Mouse (Mus musculus) spleen, postnatal 36 days (tissue): ENCODE results near the gene Aqp5.

Experiments used
- DNase-seq, 2 experiments: peaks; one replicate each; pipeline ENCODE4 v3.0.0; 2022; ENCODE audit warnings: low spot score in 2 of 2, mixed read lengths in 1 of 2

Aqp5 gene

DNA sequence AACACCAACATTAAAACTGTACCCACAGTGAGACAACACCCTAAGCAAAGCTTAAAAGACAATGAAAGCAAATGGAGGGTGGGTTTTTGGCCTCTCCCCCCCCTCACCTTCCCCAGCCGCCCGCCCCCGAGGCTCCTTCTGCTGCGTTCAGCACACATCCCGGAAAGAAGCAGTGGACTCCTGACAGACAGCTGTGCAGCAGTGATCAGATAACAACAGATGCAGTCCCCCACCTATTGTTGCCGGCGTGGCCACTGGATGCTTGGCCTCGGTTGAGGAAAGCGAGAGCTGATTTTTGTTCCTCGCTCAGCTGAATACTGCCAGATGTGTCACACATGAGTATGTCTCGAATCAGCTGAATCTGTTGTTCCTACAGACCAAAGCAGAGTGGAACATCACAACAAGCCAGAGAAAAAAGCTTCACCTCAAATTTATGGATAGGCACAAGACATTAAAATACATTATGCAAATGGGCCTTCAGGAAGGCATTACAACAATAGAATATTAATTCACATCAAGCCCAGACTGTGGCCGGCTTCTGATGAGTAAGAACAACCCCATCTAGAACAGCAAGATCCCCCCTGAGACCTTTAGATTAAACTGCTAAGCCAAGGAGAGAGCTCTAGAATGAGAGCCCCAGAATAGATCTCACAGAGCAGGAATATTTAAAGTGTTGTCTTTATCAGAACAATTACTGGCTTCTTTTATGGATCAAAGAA, 47.0 kb downstream of the Aqp5 start:
- DNase-seq, result no peak

DNA sequence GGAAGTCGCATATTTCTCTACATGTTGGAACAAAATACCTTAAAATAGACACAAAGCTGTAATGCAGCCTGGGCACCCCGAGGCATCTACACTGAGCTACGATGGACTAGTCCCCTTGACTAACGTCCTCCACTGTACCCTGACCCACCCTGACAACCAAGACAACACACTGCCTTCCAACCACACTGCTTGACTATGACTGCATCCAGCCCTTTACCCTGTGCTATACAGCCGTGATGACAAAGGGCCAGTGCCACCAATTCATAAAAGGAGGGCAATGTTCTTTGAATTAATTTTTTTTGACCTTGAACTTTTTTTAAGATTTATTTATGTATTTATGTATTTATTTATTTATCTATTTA, 47.5 kb downstream of the Aqp5 start:
- no peak for DNase-seq

DNA sequence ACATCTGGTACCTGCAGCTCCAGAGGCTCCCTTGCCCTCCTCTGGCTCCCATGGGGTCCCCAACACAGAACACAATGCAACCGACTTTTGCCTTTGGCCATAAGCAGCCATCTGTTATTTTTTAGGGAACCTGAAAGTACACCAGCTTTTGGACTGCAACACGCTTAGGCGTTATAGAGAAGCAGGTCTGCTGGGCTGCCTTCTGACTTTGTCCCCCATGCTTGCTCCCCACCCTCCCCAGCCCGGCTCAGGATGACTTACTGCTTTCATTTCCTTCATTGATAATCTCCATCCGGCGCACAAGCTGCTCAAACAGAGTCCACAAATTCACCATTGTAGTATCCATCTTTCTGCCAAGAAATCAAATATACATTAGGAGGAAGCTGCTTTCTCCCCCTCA, 52.0 kb downstream of the Aqp5 start:
- DNase-seq, result no peak

DNA sequence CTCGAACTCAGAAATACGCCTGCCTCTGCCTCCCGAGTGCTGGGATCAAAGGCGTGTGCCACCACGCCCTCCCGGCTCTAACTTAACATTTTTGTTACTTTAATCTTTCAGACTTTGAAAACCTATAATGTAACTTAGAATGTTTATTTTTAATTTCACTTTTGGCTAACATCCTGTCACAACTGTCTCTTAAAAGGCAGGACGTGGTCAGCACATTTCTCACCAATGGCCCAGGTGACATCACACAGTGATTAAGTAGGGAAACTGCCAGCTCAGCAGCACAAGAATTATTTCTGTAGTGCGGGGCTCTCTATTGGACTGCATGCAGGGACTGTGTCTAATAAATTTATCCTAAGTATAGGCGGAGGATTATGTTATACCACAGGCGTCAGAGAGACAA, 53.2 kb downstream of the Aqp5 start:
- DNase-seq, result no peak
